Mouse (Mus musculus) MEL (cell line): ENCODE measurements around the gene Zzef1.

Experiments
- MYB ChIP-seq: IDR thresholded peaks from 2 replicates; pipeline ENCODE4 v1.6.1; 2011; ENCODE audit warnings: mild to moderate bottlenecking, low read depth, low read length, improper control_type of control experiment
- USF2 ChIP-seq, 2 experiments: IDR thresholded peaks; 2 replicates each; pipeline ENCODE4 v1.6.1; 2011 to 2012; ENCODE audit warnings: improper control_type of control experiment in 2 of 2, low read length in 2 of 2, borderline replicate concordance in 1 of 2, inconsistent platforms in 1 of 2, low read depth in 1 of 2, mild to moderate bottlenecking in 1 of 2; ENCODE audit not compliant: insufficient read depth in 1 of 2

- TF ChIP-seq USF2 (IDR thresholded peaks at IDR 0.05; ENCODE audit: borderline replicate concordance in 1 of 2, insufficient read depth in 1 of 2, low read depth in 1 of 2, low read length in 2 of 2) (no peak), MYB (no peak)
Observed at GRCm38 (mm10) chr11:72796296-72796687, 266 bp downstream of the Zzef1 start.
